Mouse (Mus musculus): ENCODE results near the gene Elmo1.
"Not testable (repeated sequence)": the region's sequence is repeated elsewhere in the genome, so short reads cannot be mapped to it uniquely, and the experiment has no call there.

The Elmo1 gene

DNA sequence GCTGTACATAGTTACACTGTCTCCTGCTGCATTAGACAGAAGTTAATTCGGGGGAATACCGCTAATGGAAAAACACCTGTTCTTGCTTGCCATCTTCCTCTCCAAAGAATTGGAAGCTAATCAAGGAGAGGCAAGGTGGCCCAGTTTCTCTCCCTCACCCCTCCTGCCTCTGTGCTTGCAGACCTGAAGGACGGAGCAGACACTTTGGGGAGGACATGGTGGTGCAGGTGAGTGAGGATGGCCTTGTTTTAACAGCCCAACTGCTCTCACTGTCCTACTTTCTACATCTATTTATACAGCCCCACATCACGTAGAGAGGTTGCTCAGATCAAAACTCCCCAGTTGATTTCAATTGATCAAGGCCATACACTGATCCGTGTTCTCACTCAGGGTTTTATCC, 529.5 kb downstream of the Elmo1 start:
- DNase-seq (ENCODE audit: low spot score): no peak

DNA sequence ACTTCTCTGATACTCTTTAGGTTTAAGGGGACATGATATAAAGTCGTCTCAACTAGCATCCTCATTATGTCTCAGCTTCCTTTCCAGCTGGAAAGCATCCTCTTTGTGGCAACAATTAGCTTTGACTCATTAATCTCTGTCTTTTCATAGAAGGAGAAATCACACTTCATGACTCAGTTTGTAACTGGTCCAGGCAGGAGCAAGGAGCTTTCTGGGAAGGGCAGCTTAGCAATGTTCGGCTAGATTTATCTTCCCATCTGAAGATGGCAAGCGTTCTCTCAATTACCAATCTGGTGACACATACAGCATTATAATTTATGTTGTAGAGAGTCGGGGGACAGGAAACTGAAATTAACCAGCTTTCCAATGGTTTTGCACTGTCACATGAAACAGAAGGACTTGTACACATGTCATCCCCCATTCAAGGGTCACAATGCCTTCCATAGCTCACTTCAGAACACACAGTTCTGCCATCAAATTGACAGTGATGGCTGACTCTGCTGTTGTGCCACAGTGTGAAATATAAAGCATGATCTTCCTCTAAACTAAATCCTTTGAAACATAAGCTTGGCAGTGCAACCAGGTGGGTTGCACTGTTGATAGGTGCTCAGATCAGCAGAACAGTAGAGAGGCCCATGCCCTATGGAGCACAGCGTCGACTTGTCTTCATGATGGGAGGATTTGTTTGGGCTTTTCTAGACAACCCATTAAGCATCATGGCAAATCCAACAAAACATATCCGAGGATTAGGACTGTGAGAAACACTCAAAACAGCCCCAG, 532.9 kb downstream of the Elmo1 start:
- no peak for DNase-seq (ENCODE audit: low spot score)

DNA sequence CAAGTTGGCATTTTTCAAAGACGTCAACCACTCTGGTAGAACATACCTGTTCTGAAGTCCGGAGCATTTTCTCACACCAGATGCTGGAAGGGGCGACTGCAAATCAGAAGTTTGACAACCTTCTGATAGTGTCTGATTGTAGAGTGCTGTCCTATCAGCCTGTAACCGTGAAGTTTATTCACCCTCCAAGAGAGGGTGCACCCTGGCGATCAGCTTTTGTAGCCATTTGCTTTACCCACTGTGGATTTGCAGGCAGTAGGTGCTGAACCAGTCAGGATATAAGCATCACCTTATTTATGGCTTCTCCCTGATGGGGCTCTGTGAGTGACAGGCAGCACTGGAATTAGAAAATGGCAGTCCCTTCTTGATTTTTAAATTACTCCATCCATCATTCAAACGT, 537.4 kb downstream of the Elmo1 start:
- no peak for DNase-seq (ENCODE audit: low spot score)

DNA sequence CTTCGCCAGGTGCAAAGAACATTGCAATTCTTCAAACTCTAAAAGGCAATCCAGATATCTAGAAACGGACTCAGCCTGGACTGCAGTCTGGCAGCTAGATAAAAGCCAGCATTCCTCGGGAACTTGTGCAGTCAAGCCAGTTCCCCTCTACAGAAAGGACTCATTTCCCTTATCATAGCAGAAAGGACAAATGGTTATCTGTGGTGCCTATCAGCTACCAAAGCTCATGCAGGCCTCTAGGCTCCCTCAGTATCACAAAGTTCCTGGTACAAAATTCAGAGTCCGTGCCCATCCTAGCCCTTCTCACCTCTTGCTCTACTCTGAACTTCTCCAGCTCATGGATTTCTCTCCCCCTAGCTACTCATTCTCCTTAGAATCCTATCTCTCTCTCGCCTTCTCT, 542.1 kb downstream of the Elmo1 start:
- no peak for DNase-seq (ENCODE audit: low spot score)

DNA sequence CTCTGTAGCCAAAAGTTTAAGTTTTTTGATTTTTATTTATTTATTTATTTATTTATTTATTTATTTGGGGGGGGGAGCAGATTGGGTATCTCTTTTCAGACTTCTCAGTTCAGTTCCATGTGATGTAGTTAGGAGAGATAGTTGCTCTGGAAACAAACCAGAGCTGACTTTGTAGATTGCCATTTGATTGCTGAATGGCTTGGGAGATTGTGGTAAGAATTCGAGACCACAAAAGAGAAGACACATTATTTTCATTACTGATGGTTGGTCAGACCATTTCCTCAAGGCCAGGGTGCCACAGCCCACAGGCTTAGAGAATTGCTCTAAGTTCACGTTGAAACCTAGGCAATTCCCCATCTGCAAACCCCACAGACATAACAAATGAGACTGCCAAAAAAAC, 544.3 kb downstream of the Elmo1 start:
- DNase-seq (ENCODE audit: low spot score): not testable (repeated sequence)

DNA sequence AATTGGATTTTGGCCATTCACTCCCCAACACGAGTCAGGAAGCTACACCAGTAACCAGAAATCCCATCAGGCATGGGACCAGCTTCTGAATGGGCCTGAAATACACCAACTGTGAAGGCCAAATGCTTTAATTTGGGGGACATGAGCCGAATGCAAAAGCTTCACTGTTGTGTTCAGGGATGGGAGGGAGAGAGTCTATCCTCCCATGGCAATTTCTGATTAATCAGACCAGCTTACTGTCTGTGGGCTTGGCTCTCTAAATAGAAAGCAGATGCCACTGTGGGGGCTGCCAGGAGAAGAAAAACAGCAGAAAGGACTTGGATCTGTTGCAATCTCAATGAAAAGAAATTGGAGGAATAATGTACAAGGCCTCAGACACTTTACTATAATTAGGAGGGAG, 545.2 kb downstream of the Elmo1 start:
- no peak for DNase-seq (ENCODE audit: low spot score)

All from c-Kit-positive CD71-positive TER-119-positive erythroid progenitor cells, embryonic 14.5 days (primary cell).